Mouse (Mus musculus) limb, embryonic 15.5 days (tissue): Measurements from ENCODE around the gene Mybbp1a. TPM values are rescaled to one million over a fixed set of nuclear protein-coding genes. Genes with fewer than 3 reads are reported as not detected.

Source experiments
- ATAC-seq: fragments of 200-750 bp; cut with Nextera tagmentation; 2 replicates; pipeline ENCODE4 v1.8.0; 2017; ENCODE audit warnings: low read depth, moderate TSS enrichment; ENCODE audit not compliant: insufficient number of reproducible peaks, low FRiP score, low TSS enrichment
- H3K27ac ChIP-seq: fragments of 300-500 bp; sonication (generic); 2 replicates; pipeline ENCODE4 v1.5.1; 2015; ENCODE audit warnings: moderate library complexity, mild to moderate bottlenecking, inconsistent platforms
- H3K27me3 ChIP-seq: fragments of 300-500 bp; sonication (generic); 2 replicates; pipeline ENCODE4 v1.6.1; 2015; ENCODE audit warnings: inconsistent platforms
- H3K36me3 ChIP-seq: fragments of 300-500 bp; sonication (generic); 2 replicates; pipeline ENCODE4 v1.6.1; 2015; ENCODE audit warnings: inconsistent platforms
- H3K4me1 ChIP-seq: fragments of 300-500 bp; sonication (generic); 2 replicates; pipeline ENCODE4 v1.6.1; 2015; ENCODE audit warnings: inconsistent platforms
- H3K4me2 ChIP-seq: fragments of 300-500 bp; sonication (generic); 2 replicates; pipeline ENCODE4 v1.6.1; 2015; ENCODE audit warnings: mild to moderate bottlenecking, inconsistent platforms
- H3K4me3 ChIP-seq: fragments of 300-500 bp; sonication (generic); 2 replicates; pipeline ENCODE4 v1.5.1; 2015; ENCODE audit warnings: mild to moderate bottlenecking, inconsistent platforms
- H3K9ac ChIP-seq: fragments of 300-500 bp; sonication (generic); 2 replicates; pipeline ENCODE4 v1.6.1; 2015; ENCODE audit warnings: inconsistent platforms
- H3K9me3 ChIP-seq: fragments of 300-500 bp; sonication (generic); 2 replicates; pipeline ENCODE4 v1.6.1; 2016; ENCODE audit warnings: inconsistent platforms
- WGBS: fragments of 180-500 bp; shearing (Covaris S2); methylation state at CpG from one replicate; pipeline ENCODE4 v1.1.7; 2015; 5-methylcytosine and 5-hydroxymethylcytosine counted together
- polyA plus RNA-seq: library from polyadenylated mRNA; unstranded; fragments of >200 nt; fragmentation: Nextera tagmentation; extraction: Ambion mirVana; gene quantifications from 2 replicates; pipeline ENCODE4 v1.2.1, GENCODE M21; 2015

Gene Mybbp1a
- 127 and 128 TPM in 2 replicates for polyA plus RNA-seq

DNA sequence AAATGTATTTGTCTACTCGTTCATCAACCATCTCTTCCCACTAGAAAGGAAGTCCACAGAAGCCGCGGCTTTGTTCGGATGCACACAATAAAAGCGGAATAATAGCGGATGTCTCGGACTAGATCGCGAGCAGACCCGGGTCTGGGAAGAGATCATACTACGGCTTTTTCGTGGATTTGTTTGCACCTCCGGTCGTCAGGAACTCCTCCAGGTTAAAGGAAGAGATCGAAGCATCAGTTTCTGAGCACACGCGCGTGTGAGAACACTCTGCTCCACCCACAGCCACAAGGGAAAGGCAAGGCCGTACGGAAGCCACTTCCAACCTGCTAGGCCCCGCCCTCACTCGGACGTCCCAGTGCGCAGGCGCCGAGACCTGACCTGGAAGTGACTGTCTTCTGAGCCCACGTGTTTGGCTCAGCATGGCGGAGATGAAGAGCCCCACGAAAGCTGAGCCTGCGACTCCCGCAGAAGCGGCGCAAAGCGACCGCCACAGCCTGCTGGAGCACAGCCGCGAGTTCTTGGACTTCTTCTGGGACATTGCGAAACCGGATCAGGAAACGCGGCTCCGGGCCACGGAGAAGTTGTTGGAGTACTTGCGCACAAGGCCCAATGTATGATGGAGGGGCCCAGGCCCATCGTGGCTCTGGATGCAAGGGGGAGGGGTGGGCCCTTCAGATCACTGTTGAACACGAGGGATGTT lies at the start of gene Mybbp1a:
Gene Mybbp1a (plus strand): TSS at position 391 of the 700 bp plus-strand sequence.
- Histone ChIP-seq H3K9ac (peak within 1 kb of the TSS; percentile 83), H3K9me3 (no peaks in the 10 kb centered on the region), H3K36me3 (peaks cover 37% of the 10 kb centered on the region), H3K4me1 (peaks cover 13% of the 10 kb centered on the region), H3K27ac (peak within 1 kb of the TSS; percentile 91), H3K4me2 (peak within 1 kb of the TSS; percentile 84), H3K27me3 (no peaks in the 10 kb centered on the region), H3K4me3 (peak within 1 kb of the TSS; percentile 87)
- WGBS, result under 1% methylated on average over 46 of the region's 46 CpGs
- peak; percentile 88 for ATAC-seq

DNA sequence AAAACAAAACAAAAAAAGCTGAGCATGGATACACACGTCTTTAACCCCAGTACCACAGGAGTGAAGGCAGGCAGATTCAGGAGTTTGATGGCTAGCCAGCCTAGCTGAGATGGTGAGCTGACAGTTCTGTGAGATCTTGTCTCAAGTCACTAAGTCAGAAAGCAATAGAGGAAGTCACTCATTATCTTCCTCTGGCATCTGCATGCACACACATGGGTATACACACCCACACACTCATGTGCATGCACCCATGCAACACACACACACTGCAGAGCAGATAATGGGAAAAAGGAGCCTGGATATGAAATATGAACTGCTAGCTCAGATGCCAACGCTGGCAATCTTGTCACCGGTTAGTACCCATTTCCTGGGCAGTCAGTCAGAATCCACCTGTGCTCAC lies 47.9 kb upstream of the Mybbp1a start:
- H3K4me1 ChIP-seq, result peaks cover 42% of the 10 kb centered on the region
- H3K9ac ChIP-seq, result no peak overlapping the region

DNA sequence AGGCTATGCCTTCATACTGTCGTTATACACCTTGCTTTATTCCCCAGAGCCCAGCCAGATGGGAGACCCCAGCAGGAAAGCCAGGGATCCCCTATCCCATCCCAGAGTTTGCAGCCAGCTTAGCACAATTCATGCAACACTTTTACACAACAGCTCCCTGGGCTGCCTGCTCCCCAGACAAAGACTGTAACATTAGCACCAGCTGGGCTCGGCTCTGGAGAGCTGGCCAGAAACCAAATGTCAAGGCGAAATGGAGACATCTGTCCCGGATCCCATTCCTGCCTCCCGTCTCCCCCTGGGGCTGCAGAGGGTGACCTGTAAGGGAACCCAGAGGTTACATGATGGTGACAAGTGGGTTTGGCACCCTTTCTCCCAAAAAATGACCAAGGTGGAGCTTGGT lies 47.5 kb upstream of the Mybbp1a start:
- Histone ChIP-seq H3K36me3 (no peaks in the 10 kb centered on the region; the same call in 1 of the 2 replicates), H3K4me1 (peaks cover 42% of the 10 kb centered on the region), H3K27me3 (no peaks in the 10 kb centered on the region), H3K4me3 (no peak overlapping the region), H3K9ac (no peak overlapping the region), H3K9me3 (no peaks in the 10 kb centered on the region), H3K4me2 (no peak overlapping the region), H3K27ac (no peak overlapping the region)
- WGBS, result 33% methylated on average over 5 of the region's 5 CpGs
- ATAC-seq, result no peak

More for the DNA sequence above, 47.9 kb upstream of the Mybbp1a start:
- no peak for ATAC-seq
- WGBS, result 59% methylated on average over 3 of the region's 3 CpGs
- Histone ChIP-seq H3K27me3 (no peaks in the 10 kb centered on the region), H3K4me3 (no peak overlapping the region), H3K27ac (no peak overlapping the region), H3K36me3 (no peaks in the 10 kb centered on the region; the same call in 1 of the 2 replicates), H3K9me3 (no peaks in the 10 kb centered on the region), H3K4me2 (no peak overlapping the region)

DNA sequence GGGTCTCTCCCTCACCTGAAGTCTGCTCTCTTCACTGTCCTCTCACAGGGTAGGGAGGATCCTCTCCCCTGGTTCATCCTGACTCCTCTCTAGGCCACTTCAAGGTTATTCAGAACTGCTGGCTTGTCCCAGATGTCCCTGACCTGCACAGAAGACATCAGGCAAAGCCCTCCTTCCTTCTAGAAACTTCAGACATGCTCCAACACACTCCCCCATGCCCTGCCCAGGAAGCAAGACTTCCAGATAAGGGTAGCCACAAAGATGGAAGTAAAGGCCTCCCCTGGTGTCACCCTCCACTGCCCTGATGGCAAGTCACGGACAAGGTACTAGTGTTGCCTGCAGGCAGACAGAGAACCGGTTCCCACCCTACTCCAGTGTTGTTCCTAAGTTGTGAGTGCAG lies 46.5 kb upstream of the Mybbp1a start:
- 74% methylated on average over 2 of the region's 2 CpGs for WGBS
- Histone ChIP-seq H3K4me1 (peaks cover 36% of the 10 kb centered on the region), H3K27ac (no peak overlapping the region), H3K9ac (no peak overlapping the region), H3K27me3 (no peaks in the 10 kb centered on the region), H3K4me2 (no peak overlapping the region), H3K9me3 (no peaks in the 10 kb centered on the region), H3K4me3 (no peak overlapping the region), H3K36me3 (no peaks in the 10 kb centered on the region; the same call in 1 of the 2 replicates)
- ATAC-seq, result no peak

DNA sequence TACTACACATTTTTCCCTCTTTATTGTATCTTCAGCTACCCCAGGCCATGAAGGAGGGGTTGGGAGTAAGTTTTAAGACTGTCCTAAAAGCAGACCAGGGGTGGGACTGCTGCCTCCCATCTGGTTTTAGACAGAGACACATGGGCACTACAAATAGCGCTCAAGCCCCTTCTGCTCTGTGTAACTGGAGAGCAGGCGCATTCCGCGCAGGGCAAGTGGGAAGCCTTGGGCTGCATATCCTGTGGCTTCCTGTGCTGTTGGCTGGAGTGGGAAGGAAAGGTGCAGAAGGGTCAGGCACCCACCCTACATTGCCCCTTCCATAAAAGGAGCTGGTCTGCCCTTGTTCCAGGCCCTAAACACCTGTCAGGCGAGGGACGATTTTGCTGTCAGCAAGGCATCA lies 45.5 kb upstream of the Mybbp1a start:
- peak; percentile 42; the same call in 1 of the 2 replicates for ATAC-seq
- peaks cover 34% of the 10 kb centered on the region for H3K4me1 ChIP-seq

GRCm38 (mm10) chr11:72396621-72397020 lies 44.5 kb upstream of the Mybbp1a start:
- H3K4me1 ChIP-seq, result peaks cover 34% of the 10 kb centered on the region
- WGBS, result 56% methylated on average over 7 of the region's 7 CpGs
- no peak overlapping the region for H3K4me3 ChIP-seq
- no peak overlapping the region for H3K4me2 ChIP-seq
- no peaks in the 10 kb centered on the region for H3K36me3 ChIP-seq
- no peak overlapping the region for H3K9ac ChIP-seq
- ATAC-seq, result no peak
- H3K27me3 ChIP-seq, result no peaks in the 10 kb centered on the region
- peak overlapping the region; percentile 54; the same call in 1 of the 2 replicates for H3K27ac ChIP-seq
- H3K9me3 ChIP-seq, result no peaks in the 10 kb centered on the region

More for the DNA sequence above, 45.5 kb upstream of the Mybbp1a start:
- H3K4me3 ChIP-seq, result no peak overlapping the region
- H3K27ac ChIP-seq, result 0 out of 2 replicates have a peak overlapping the region, but pooled peaks have one; percentile 54
- H3K9ac ChIP-seq, result no peak overlapping the region
- H3K4me2 ChIP-seq, result no peak overlapping the region
- H3K36me3 ChIP-seq, result no peaks in the 10 kb centered on the region; the same call in 1 of the 2 replicates
- 46% methylated on average over 6 of the region's 6 CpGs for WGBS
- H3K9me3 ChIP-seq, result no peaks in the 10 kb centered on the region
- no peaks in the 10 kb centered on the region for H3K27me3 ChIP-seq

DNA sequence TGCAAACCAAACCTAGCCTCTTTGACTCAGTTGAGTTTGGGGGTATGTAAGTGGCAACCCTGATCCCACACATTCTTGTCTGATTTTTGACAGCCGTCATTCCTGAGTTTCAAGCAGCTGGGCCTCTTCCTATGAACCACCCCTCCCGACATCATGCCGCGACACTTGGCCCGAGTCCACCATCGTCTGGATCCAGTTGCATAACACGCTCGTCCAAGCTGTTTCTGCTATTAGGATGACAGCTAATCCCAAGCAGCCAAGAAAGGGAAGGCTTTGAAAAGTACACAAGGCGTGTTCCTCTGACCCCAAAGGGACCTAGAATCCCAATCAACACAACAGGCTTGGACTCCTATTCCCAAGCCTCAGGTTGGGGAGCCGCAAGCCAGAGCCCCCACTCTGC lies 44.1 kb upstream of the Mybbp1a start:
- no peak for ATAC-seq
- H3K4me2 ChIP-seq, result no peak overlapping the region

GRCm38 (mm10) chr11:72397811-72398525 lies 43.2 kb upstream of the Mybbp1a start:
- 60% methylated on average over 8 of the region's 8 CpGs for WGBS
- Histone ChIP-seq H3K4me2 (no peak overlapping the region), H3K27ac (peak overlapping the region; percentile 43; the same call in 1 of the 2 replicates), H3K9ac (no peak overlapping the region), H3K9me3 (no peaks in the 10 kb centered on the region), H3K4me3 (no peak overlapping the region), H3K27me3 (no peaks in the 10 kb centered on the region), H3K4me1 (peaks cover 34% of the 10 kb centered on the region), H3K36me3 (no peaks in the 10 kb centered on the region)
- ATAC-seq, result no peak

More for the DNA sequence above, 44.1 kb upstream of the Mybbp1a start:
- H3K9me3 ChIP-seq, result no peaks in the 10 kb centered on the region
- no peaks in the 10 kb centered on the region for H3K36me3 ChIP-seq
- no peaks in the 10 kb centered on the region for H3K27me3 ChIP-seq
- H3K4me1 ChIP-seq, result peaks cover 34% of the 10 kb centered on the region
- no peak overlapping the region for H3K9ac ChIP-seq
- WGBS, result 34% methylated on average over 10 of the region's 10 CpGs
- peak overlapping the region; percentile 54; the same call in 1 of the 2 replicates for H3K27ac ChIP-seq
- H3K4me3 ChIP-seq, result no peak overlapping the region

GRCm38 (mm10) chr11:72401068-72401467 lies 40.1 kb upstream of the Mybbp1a start:
- no peak overlapping the region for H3K27ac ChIP-seq
- H3K36me3 ChIP-seq, result no peaks in the 10 kb centered on the region
- WGBS, result 84% methylated on average over 12 of the region's 12 CpGs

GRCm38 (mm10) chr11:72402017-72402416 lies 39.1 kb upstream of the Mybbp1a start:
- Histone ChIP-seq H3K27ac (no peak overlapping the region), H3K9me3 (no peaks in the 10 kb centered on the region), H3K9ac (no peak overlapping the region), H3K36me3 (no peaks in the 10 kb centered on the region), H3K4me2 (no peak overlapping the region), H3K4me1 (peaks cover 23% of the 10 kb centered on the region), H3K4me3 (no peak overlapping the region), H3K27me3 (no peaks in the 10 kb centered on the region)
- ATAC-seq, result no peak
- 67% methylated on average over 5 of the region's 5 CpGs for WGBS

More at GRCm38 (mm10) chr11:72401068-72401467, 40.1 kb upstream of the Mybbp1a start:
- Histone ChIP-seq H3K9me3 (no peaks in the 10 kb centered on the region), H3K9ac (no peak overlapping the region), H3K4me3 (no peak overlapping the region), H3K4me1 (peaks cover 25% of the 10 kb centered on the region), H3K27me3 (no peaks in the 10 kb centered on the region), H3K4me2 (no peak overlapping the region)
- no peak for ATAC-seq

GRCm38 (mm10) chr11:72402969-72403368 lies 38.2 kb upstream of the Mybbp1a start:
- no peak for ATAC-seq
- H3K27me3 ChIP-seq, result peaks cover 4% of the 10 kb centered on the region; the same call in 1 of the 2 replicates
- 86% methylated on average over 12 of the region's 12 CpGs for WGBS

DNA sequence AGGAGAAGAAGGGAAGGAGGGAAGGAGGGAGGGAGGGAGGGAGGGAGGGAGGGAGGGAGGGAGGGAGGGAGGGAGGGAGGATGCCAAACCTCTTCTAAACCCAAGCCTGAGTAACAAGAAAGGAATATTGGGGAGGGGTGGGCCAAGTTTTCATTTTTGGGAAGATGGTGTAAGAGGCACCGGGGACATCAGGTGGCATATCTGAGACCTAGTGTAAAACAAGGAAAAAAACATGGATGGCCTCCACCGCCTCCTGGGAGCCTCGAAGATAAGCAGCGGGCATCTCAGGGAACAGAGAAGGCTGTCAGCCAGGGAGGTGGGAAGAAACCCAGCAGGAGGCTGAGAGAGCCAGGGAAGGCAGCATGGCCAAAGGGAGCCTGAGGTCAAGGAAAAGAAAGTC lies 35.6 kb upstream of the Mybbp1a start:
- H3K27me3 ChIP-seq, result peaks cover 20% of the 10 kb centered on the region; the same call in 1 of the 2 replicates
- no peak overlapping the region for H3K4me2 ChIP-seq
- H3K9me3 ChIP-seq, result no peaks in the 10 kb centered on the region
- ATAC-seq, result no peak
- peaks cover 29% of the 10 kb centered on the region for H3K4me1 ChIP-seq
- no peaks in the 10 kb centered on the region for H3K36me3 ChIP-seq
- no peak overlapping the region for H3K27ac ChIP-seq
- WGBS, result 68% methylated on average over 4 of the region's 4 CpGs
- no peak overlapping the region for H3K4me3 ChIP-seq
- H3K9ac ChIP-seq, result no peak overlapping the region

More at GRCm38 (mm10) chr11:72402969-72403368, 38.2 kb upstream of the Mybbp1a start:
- H3K27ac ChIP-seq, result no peak overlapping the region
- no peaks in the 10 kb centered on the region for H3K36me3 ChIP-seq
- no peak overlapping the region for H3K4me2 ChIP-seq
- no peak overlapping the region for H3K9ac ChIP-seq
- no peak overlapping the region for H3K4me3 ChIP-seq
- H3K4me1 ChIP-seq, result peaks cover 20% of the 10 kb centered on the region
- H3K9me3 ChIP-seq, result no peaks in the 10 kb centered on the region
